Mouse (Mus musculus): ENCODE measurements around the gene Ccnl2. TPM values are rescaled to one million over a fixed set of nuclear protein-coding genes. Genes with fewer than 3 reads are reported as not detected.

The Ccnl2 gene
- total RNA-seq, 2 experiments from 2014 or later = 153 to 155 TPM

GRCm38 (mm10) chr4:155838187-155839153, 26.2 kb downstream of the Ccnl2 start:
- no peak for DNase-seq (ENCODE audit: low spot score in 2 of 2)

- DNase-seq (ENCODE audit: low spot score in 2 of 2) = peak; percentile 64 to 65
These were observed 27.2 kb downstream of the Ccnl2 start, which contains the start of gene Mxra8 for GRCm38 (mm10) chr4:155839483-155839910. TSS of gene Mxra8 (plus strand) at chr4:155839680.

GRCm38 (mm10) chr4:155840076-155841002, 28.1 kb downstream of the Ccnl2 start:
- no peak for DNase-seq (ENCODE audit: low spot score in 2 of 2)

- DNase-seq (ENCODE audit: low spot score in 2 of 2) = no peak
These were observed 28.7 kb downstream of the Ccnl2 start for GRCm38 (mm10) chr4:155841003-155841454.

GRCm38 (mm10) chr4:155841651-155842270, 29.5 kb downstream of the Ccnl2 start:
- DNase-seq (ENCODE audit: low spot score in 2 of 2) = no peak

- no peak for DNase-seq (ENCODE audit: low spot score in 2 of 2)
These were observed 30.9 kb downstream of the Ccnl2 start for GRCm38 (mm10) chr4:155843231-155843630.

GRCm38 (mm10) chr4:155846871-155847578, 34.7 kb downstream of the Ccnl2 start, which contains the start of gene Dvl1:
TSS of gene Dvl1 (plus strand) at chr4:155847402.
- peak; percentile 98 to 99 for DNase-seq (ENCODE audit: low spot score in 2 of 2)

GRCm38 (mm10) chr4:155847591-155848352, 35.5 kb downstream of the Ccnl2 start:
- DNase-seq (ENCODE audit: low spot score in 2 of 2) = no peak

GRCm38 (mm10) chr4:155848434-155849095, 36.3 kb downstream of the Ccnl2 start:
- DNase-seq (ENCODE audit: low spot score in 2 of 2) = peak in 1 of 2 experiments; percentile 2

GRCm38 (mm10) chr4:155849391-155849790, 37.1 kb downstream of the Ccnl2 start:
- no peak for DNase-seq (ENCODE audit: low spot score in 2 of 2)

GRCm38 (mm10) chr4:155849792-155850451, 37.6 kb downstream of the Ccnl2 start:
- no peak for DNase-seq (ENCODE audit: low spot score in 2 of 2)

- no peak for DNase-seq (ENCODE audit: low spot score in 2 of 2)
These were observed 39.1 kb downstream of the Ccnl2 start for GRCm38 (mm10) chr4:155851368-155851767.

- no peak for DNase-seq (ENCODE audit: low spot score in 2 of 2)
These were observed 39.7 kb downstream of the Ccnl2 start for GRCm38 (mm10) chr4:155851951-155852411.

- no peak for DNase-seq (ENCODE audit: low spot score in 2 of 2)
These were observed 41.1 kb downstream of the Ccnl2 start for GRCm38 (mm10) chr4:155853421-155853820.

- no peak for DNase-seq (ENCODE audit: low spot score in 2 of 2)
These were observed 42.7 kb downstream of the Ccnl2 start for GRCm38 (mm10) chr4:155854991-155855390.

- no peak for DNase-seq (ENCODE audit: low spot score in 2 of 2)
These were observed 43.8 kb downstream of the Ccnl2 start for GRCm38 (mm10) chr4:155856071-155856470.

GRCm38 (mm10) chr4:155856881-155857280, 44.6 kb downstream of the Ccnl2 start:
- DNase-seq (ENCODE audit: low spot score in 2 of 2) = no peak

- peak; percentile 46 to 49 for DNase-seq (ENCODE audit: low spot score in 2 of 2)
These were observed 47.0 kb downstream of the Ccnl2 start for GRCm38 (mm10) chr4:155859318-155859717.
